Mouse (Mus musculus) heart, adult 2 months (tissue): ENCODE measurements around the gene Ssxb2. TPM values are rescaled to one million over a fixed set of nuclear protein-coding genes. Genes with fewer than 3 reads are reported as not detected.
"Not testable (repeated sequence)": the region's sequence is repeated elsewhere in the genome, so short reads cannot be mapped to it uniquely, and the experiment has no call there.

Source experiments
- DNase-seq, 2 experiments: peaks; one replicate each; pipeline ENCODE4 v3.0.0; 2021
- H3K27ac ChIP-seq: fragments of 200-600 bp; 2 replicates; pipeline ENCODE4 v1.8.1; 2022
- H3K27me3 ChIP-seq: fragments of 200-500 bp; 2 replicates; pipeline ENCODE4 v1.6.1; 2012; ENCODE audit warnings: mild to moderate bottlenecking, low read length, inconsistent platforms, mixed read lengths; ENCODE audit not compliant: control insufficient read depth, insufficient read depth
- H3K36me3 ChIP-seq: fragments of 200-500 bp; 2 replicates; pipeline ENCODE4 v1.6.1; 2012; ENCODE audit warnings: low read length, inconsistent platforms; ENCODE audit not compliant: control insufficient read depth, insufficient read depth
- H3K4me1 ChIP-seq: fragments of 200-500 bp; 2 replicates; pipeline ENCODE4 v1.6.1; 2011; ENCODE audit warnings: low read length; ENCODE audit not compliant: control insufficient read depth, insufficient read depth
- H3K4me3 ChIP-seq: fragments of 200-600 bp; 2 replicates; pipeline ENCODE4 v1.8.1; 2022
- H3K79me2 ChIP-seq: fragments of 200-500 bp; replicated peaks from 2 replicates; pipeline ENCODE4 v1.6.1; 2012; ENCODE audit warnings: mild to moderate bottlenecking, inconsistent platforms, low read length, moderate library complexity, mixed read lengths; ENCODE audit not compliant: control insufficient read depth, insufficient read depth
- H3K9ac ChIP-seq: fragments of 200-500 bp; 2 replicates; pipeline ENCODE4 v1.6.1; 2012; ENCODE audit warnings: low read depth, mild to moderate bottlenecking, control low read depth, inconsistent platforms, low read length, mixed read lengths
- WGBS: fragments of 180-500 bp; shearing (Covaris S2); methylation state at CpG from one replicate; pipeline ENCODE4 v1.1.7; 2018; 5-methylcytosine and 5-hydroxymethylcytosine counted together
- intact Hi-C: fragments of 180-260 bp; cut with DNase I; formaldehyde crosslinking; loops from one replicate; pipeline ENCODE4 v1.15.1; 2025
- long read RNA-seq: library from polyadenylated mRNA; stranded (forward); transcript quantifications from one replicate; pipeline ENCODE4 v2.0.0, GENCODE M21; 2021
- polyA plus RNA-seq: library from polyadenylated mRNA; depleted of rRNA; stranded (reverse); fragments of >200 nt; gene quantifications from 2 replicates; pipeline ENCODE4 v1.2.3, GENCODE M21; 2012; rRNA removed
- total RNA-seq, 2 experiments: library from RNA; stranded (reverse); gene quantifications; 2 replicates each; pipeline ENCODE4 v1.2.3; 2021

The Ssxb2 gene
- not detected for total RNA-seq
- not detected in 2 replicates for polyA plus RNA-seq
- long read RNA-seq = 0 reads

DNA sequence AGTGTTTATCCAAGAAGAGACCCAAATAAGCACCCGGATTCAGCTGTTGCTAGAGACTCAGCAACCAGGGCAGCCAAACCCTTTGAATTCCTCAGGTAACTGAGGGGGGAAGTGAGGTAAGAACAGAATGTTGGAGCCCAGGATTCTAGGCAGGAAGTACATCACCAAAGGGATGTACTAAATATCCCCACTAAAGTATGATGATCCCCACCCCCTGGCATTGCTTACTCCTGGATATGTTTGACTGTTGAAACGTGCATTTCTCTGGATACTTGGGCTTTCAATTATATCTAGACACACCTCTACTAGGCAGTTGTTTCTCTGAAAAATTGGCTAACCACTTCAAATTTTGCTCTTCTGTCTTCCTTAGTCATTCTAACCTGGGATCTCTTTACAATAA, at the start of gene Ssxb2:
Gene Ssxb2 (minus strand): TSS at position 101 of the 400 bp plus-strand sequence.
- H3K79me2 ChIP-seq, H3K4me1 ChIP-seq, H3K27ac ChIP-seq, DNase-seq, H3K36me3 ChIP-seq, H3K4me3 ChIP-seq, intact Hi-C loops, H3K9ac ChIP-seq, H3K27me3 ChIP-seq: not testable (repeated sequence)
- 62% methylated on average over 2 of the region's 2 CpGs for WGBS

DNA sequence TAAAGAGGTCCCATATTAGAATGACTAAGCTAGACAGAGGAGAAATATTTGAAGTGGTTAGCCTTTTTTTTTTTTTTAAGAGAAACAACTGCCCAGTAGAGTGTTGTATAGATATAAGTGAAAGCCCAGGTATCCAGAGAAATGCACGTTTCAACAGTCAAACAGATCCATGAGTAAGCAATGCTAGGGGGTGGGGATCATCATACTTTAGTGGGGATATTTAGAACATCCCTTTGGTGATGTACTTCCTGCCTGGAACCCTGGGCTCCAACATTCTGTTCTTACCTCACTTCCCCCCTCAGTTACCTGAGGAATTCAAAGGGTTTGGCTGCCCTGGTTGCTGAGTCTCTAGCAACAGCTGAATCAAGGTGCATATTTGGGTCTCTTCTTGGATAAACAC, 48.5 kb downstream of the Ssxb2 start, which contains the start of gene Ssxb1:
Gene Ssxb1 (plus strand): TSS at position 301 of the 400 bp plus-strand sequence.
- WGBS = 32% methylated on average over 1 of the region's 1 CpGs
- H3K36me3 ChIP-seq, DNase-seq, H3K9ac ChIP-seq, H3K4me1 ChIP-seq, H3K27me3 ChIP-seq, H3K79me2 ChIP-seq, H3K4me3 ChIP-seq, intact Hi-C loops, H3K27ac ChIP-seq: not testable (repeated sequence)

Other genes with a start within 250 kb of the Ssxb2 start
- gene Ftsj1, start 209.3 kb downstream of the Ssxb2 start, total RNA-seq = 10 to 100 TPM in 1 of 2 experiments, 1 to 10 TPM in 1; 9.6 to 11.8 TPM
- gene Ftsj1, start 209.3 kb downstream of the Ssxb2 start, polyA plus RNA-seq = 20.0 and 24.0 TPM in 2 replicates
- gene Slc38a5, start 190.6 kb downstream of the Ssxb2 start, total RNA-seq = 1 to 10 TPM in 1 of 2 experiments, under 1 TPM in 1; 0.29 to 1.4 TPM
- 0.70 and 1.9 TPM in 2 replicates for gene Slc38a5, start 190.6 kb downstream of the Ssxb2 start, polyA plus RNA-seq
- gene Ssxb10, start 134.3 kb downstream of the Ssxb2 start, total RNA-seq = not detected
- not detected in 2 replicates for gene Ssxb10, start 134.3 kb downstream of the Ssxb2 start, polyA plus RNA-seq
- gene Ssxb9, start 94.7 kb downstream of the Ssxb2 start, total RNA-seq = not detected
- not detected in 2 replicates for gene Ssxb9, start 94.7 kb downstream of the Ssxb2 start, polyA plus RNA-seq
- gene Ssxb1, start 48.4 kb downstream of the Ssxb2 start, total RNA-seq = not detected
- gene Ssxb1, start 48.4 kb downstream of the Ssxb2 start, polyA plus RNA-seq = not detected in 2 replicates
- not detected for gene Gm14459, start 63.2 kb upstream of the Ssxb2 start, total RNA-seq
- gene Gm14459, start 63.2 kb upstream of the Ssxb2 start, polyA plus RNA-seq = not detected in 2 replicates
- not detected for gene Ssxb6, start 86.5 kb upstream of the Ssxb2 start, total RNA-seq
- not detected in 2 replicates for gene Ssxb6, start 86.5 kb upstream of the Ssxb2 start, polyA plus RNA-seq
- not detected for gene Ssxb3, start 130.1 kb upstream of the Ssxb2 start, total RNA-seq
- not detected in 2 replicates for gene Ssxb3, start 130.1 kb upstream of the Ssxb2 start, polyA plus RNA-seq
- not detected for gene Ssxb8, start 229.1 kb upstream of the Ssxb2 start, total RNA-seq
- gene Ssxb8, start 229.1 kb upstream of the Ssxb2 start, polyA plus RNA-seq = not detected in 2 replicates